Mouse (Mus musculus): ENCODE data around the gene Myo7a.

Myo7a gene

GRCm38 (mm10) chr7:98119179-98119960 lies at the start of gene Myo7a:
Gene Myo7a, minus strand, starts transcription at chr7:98119524.
- DNase-seq, result peak in 1 of 2 experiments; percentile 33

GRCm38 (mm10) chr7:98164999-98165528 lies 45.7 kb upstream of the Myo7a start:
- DNase-seq, result peak in 1 of 2 experiments; percentile 52

DNA sequence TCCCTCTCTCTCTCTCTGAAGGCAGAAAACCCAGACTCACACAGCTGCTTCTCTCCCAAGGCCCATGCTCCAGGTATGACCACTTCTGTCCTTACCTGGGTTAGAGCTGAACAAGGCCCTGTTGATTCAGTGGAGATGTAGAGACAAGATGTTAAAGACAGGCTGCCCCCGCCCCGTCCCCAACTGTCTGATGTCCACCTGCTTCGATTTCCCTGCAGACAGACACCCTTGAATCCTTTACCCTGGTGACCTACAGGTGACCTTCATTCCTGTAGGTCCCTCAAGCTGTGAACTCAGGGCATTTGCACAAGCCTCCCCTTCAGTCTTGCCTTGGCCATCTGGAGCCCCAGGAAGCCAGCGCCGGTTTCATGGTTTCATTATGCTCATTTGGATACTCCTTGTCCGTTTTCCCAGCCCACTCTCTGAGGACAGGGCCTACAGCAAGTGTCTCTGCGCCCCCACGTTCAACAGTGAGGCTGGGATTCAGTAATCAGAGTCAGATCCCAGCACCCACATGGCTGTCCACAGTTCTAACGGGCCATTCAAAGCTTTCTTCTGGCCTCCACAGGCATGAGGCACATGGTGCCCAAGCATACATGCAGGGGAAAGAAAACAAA lies 45.2 kb upstream of the Myo7a start:
- no peak for DNase-seq

GRCm38 (mm10) chr7:98163700-98164099 lies 44.4 kb upstream of the Myo7a start:
- peak in 1 of 2 experiments; percentile 21 for DNase-seq

DNA sequence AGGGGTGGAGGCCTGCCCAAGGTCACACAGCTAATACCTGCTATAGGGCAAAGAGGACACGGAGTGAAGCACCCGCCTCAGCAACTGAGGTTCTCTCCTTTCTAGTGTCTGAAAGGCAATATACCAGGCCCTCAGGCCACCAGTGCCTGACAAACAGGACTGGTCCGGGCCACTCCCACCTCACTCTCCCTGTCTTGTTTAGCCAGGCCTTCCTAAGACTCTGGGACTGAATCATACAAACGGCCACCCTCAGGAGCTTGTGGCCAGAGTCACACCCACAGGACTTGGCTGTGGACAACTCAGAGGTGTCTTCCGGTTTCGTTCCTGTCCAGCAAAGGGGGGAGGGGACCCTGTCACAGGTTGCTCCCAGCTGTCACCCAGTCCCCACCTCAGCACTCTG lies 42.9 kb upstream of the Myo7a start:
- no peak for DNase-seq

DNA sequence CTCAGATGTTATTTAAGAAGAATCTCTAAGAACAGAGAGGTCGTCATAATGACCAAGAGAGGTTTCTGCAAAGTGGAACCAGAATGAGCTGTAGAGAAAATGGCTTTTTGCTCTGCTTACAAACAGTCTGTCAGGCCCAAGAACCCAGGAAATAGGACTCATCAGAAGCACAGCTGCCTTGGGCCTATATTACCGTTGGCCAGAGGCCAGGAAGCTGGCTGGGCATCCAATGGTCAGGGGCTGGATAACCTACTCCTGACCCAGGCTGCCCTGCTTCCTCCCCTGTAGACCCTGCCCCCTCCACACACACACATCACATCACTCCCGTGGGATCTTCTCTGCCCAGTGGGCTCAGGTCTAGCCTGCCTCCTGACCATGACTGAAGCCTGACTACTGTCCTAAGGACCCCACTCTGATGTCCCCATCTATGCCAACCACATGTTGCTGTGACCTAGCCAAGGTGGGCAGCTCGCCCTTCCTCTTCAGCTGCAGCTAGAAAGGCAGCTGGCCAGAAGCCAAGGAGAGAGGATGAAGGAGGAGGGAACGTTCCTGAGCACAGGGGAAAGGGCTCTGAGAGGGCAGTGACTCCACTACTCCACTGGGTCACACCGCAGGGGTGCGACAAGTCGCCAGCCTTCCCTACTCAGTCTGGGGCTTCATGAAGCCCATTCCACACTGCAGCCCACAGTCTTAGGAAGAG lies 40.9 kb upstream of the Myo7a start:
- peak; percentile 57 to 60 for DNase-seq

GRCm38 (mm10) chr7:98158481-98158880 lies 39.2 kb upstream of the Myo7a start:
- no peak for DNase-seq

- no peak for DNase-seq
These were observed 38.5 kb upstream of the Myo7a start for GRCm38 (mm10) chr7:98157636-98158332.

GRCm38 (mm10) chr7:98156280-98156665 lies 36.9 kb upstream of the Myo7a start:
- DNase-seq, result no peak

DNA sequence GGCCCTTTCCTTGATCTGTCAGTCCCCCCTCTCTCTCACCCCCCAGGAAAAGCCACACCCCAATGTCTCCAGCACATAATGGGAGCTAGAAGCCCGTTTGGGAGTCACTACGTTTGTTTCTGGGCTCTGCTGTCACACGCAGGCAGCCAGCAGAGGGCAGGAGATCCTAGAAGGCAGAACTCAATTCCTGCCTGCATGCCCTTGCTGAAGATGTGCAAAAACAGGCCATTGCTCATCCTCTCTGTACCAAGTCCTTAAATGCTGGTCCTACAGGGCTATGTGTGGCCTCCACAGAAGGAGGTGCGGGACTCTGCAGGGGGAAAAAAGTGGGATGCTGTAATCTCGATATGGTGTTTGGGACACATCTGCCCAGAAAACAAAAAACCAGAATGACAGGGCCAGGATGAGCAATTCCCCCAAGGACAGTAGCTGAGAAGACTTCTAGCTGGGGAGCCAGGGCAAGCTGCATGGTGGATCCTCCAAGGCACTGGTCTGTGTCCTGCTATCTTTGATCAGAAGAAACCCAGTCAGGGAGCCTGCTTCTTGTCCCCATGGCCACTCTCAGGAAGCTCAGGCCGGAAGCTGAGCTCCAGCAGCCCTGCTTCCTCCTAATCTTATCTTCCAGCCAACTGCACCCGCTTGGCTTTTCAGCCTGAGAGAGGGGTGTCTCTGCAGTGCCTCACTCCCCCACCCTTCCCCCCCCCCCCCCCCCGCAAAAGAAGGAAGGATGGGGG lies 36.4 kb upstream of the Myo7a start:
- DNase-seq, result peak; percentile 87

GRCm38 (mm10) chr7:98153892-98154291 lies 34.6 kb upstream of the Myo7a start:
- no peak for DNase-seq

- no peak for DNase-seq
These were observed 34.0 kb upstream of the Myo7a start for GRCm38 (mm10) chr7:98153345-98153744.

DNA sequence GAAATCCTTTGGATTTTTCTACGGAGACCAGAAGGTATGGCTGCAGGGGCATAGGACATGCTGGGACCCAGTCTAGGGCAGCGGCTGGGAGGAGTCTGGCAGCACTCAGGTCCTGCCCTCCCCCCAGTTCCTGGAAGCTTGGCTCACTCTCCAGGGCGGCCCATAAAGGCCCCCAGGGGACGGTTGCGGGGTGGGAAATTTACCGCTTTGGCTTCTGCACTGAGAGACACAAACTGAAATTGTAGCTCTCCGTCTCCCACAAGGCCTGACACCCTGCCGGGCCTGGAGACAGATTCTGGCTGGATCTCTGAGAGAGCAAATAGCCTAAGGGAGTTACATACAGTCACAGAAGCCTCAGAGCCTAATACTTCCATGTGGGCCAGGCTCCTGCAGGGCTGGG lies 33.1 kb upstream of the Myo7a start:
- DNase-seq, result peak in 1 of 2 experiments; percentile 51

- DNase-seq, result no peak
These were observed 31.2 kb upstream of the Myo7a start for GRCm38 (mm10) chr7:98150525-98150924.

DNA sequence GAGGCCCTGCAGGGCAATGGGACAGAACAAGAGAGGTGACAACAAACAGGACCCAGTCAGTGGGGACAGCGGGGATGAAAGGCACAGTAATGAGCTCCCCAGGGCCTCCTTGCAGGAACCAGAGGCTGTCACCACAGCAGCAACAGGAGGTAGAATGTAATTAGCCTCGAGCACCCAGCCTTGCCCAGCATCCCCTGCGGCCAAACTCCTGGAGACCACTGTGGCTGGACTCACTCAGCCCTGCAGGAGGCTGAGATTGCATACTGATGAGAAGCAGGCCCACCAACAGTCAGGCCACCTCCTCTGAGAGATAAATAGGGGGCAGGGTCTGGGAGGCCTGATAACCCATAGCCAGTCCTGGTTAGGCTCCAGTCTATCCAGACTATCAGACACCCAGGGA lies 30.5 kb upstream of the Myo7a start:
- no peak for DNase-seq

GRCm38 (mm10) chr7:98148721-98149407 lies 29.5 kb upstream of the Myo7a start:
- no peak for DNase-seq

GRCm38 (mm10) chr7:98147766-98148165 lies 28.4 kb upstream of the Myo7a start:
- DNase-seq, result peak; percentile 56 to 65

GRCm38 (mm10) chr7:98146447-98146845 lies 27.1 kb upstream of the Myo7a start:
- DNase-seq, result no peak

DNA sequence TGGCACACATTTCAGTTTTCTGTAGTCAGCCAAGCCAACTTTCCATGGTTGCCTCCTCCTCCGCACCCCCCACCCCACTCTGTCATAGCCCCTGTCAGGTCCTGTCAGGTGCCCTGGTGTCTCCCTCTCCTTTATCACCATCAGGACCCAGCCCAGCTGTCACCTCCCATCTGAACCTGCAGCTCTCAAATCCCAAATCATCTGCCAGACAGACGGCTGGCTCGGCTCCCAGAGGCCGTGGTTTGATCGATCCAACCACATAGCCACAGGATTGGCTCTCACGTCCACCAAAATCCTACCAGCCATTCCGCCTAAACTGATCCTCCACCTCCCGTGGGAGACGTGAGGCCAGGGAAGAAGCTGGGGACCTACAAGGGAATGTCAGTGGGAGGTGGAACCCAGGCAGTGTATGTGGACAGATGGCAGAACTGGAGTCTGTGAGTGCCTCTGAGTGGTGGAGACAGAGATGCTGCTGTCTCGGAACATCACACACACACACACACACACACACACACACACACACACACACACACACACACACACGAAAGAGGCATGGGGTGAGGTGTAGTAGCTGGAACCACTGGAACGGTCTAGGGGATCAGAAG lies 26.6 kb upstream of the Myo7a start:
- peak; percentile 70 to 71 for DNase-seq

DNA sequence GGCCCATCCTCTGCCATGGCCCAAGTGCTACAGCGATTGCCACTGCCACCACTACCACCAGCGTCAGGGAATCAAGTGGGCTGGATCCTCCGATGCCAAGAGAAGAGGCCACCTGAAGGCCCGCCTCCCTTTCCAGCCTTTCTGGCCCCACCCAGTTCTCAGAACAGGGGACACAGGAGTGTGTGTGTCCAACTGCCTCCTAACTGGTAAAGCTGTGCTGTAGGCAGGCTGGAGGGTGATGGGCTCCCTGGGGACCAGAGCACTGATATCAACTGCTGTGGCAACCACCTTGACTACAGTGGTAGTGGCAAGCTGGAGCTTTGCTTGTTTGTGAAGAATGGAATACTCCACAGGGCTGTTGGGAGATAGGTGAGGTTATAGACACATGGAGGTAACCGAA lies 26.1 kb upstream of the Myo7a start, which contains the start of gene Omp:
TSS of gene Omp (minus strand) at position 101 of the 400 bp plus-strand sequence.
- DNase-seq, result no peak

GRCm38 (mm10) chr7:98142648-98143047 lies 23.3 kb upstream of the Myo7a start:
- no peak for DNase-seq
